Mouse (Mus musculus) stomach, postnatal 0 days (tissue): ENCODE results near the gene Igf2.

Experiments
- CTCF ChIP-seq: IDR thresholded peaks from 2 replicates; pipeline ENCODE4 v1.5.1; 2016; ENCODE audit warnings: antibody characterized with exemption, low read depth, mild to moderate bottlenecking, moderate library complexity
- EP300 ChIP-seq: optimal IDR thresholded peaks from 2 replicates; pipeline ENCODE3; 2016; ENCODE audit warnings: antibody characterized with exemption

GRCm38 (mm10) chr7:142667521-142667920 lies 905 bp upstream of the Igf2 start:
- TF ChIP-seq CTCF (no peak), EP300 (no peak)
